Mouse (Mus musculus): ENCODE results near the gene F7. TPM values are rescaled to one million over a fixed set of nuclear protein-coding genes. Genes with fewer than 3 reads are reported as not detected.

F7 gene
- polyA plus RNA-seq, 1 experiment: 27.2 TPM

DNA sequence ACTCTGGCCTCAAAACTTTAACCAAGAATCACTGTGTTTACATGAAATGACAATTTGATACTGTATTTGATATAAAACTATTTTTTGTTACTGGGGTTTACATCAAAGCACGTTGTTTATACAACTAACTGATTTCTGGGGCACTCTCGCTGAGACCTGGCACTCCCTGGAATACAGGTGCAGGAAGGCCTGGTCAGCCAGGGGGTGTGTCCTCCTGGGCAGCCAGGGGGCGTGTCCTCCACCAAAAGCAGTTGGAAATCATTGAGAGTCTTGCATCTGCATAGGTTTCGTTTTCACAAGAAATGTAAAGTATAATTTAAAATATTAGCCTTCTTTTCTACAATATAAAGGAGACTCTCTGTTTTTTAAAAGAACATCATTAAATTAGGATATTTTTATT lies 6.3 kb upstream of the F7 start:
- 49% methylated on average over 4 of the region's 4 CpGs for WGBS
- no peak for DNase-seq
- TF ChIP-seq CTCF (IDR thresholded peaks at IDR 0.05; ENCODE audit: insufficient read depth, low read length) (no peak), POLR2A (IDR thresholded peaks at IDR 0.05; ENCODE audit: borderline replicate concordance, extremely low read depth, low read depth, low read length) (no peak)

DNA sequence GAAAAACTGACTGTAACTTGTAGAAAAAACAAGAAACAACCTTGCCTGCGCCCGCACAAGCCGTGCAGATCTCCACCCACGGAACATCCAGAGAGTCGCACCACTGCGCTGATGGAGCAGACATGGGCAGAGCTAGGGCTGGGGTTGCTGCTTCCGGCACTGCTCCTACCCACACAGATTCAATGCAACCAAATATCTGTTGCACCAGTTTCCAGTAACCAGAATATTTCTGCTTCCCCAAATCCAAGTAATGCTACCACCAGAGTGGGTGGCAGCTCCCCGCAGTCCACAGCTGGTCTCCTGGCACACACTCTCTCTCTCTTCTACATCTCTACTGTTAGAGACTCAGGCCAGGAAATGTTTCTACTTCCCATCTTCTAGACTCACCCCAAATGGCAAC lies 4.0 kb upstream of the F7 start:
- TF ChIP-seq CTCF (IDR thresholded peaks at IDR 0.05; ENCODE audit: insufficient read depth, low read length) (no peak), POLR2A (IDR thresholded peaks at IDR 0.05; ENCODE audit: borderline replicate concordance, extremely low read depth, low read depth, low read length) (no peak)
- 89% methylated on average over 8 of the region's 8 CpGs for WGBS
- peaks cover 6% of the 10 kb centered on the region for H3K4me1 ChIP-seq (ENCODE audit: control insufficient read depth, insufficient read depth, low read length)
- DNase-seq: no peak
- H3K4me3 ChIP-seq (replicated peaks; ENCODE audit: extremely low read depth, low read depth, low read length): no peak overlapping the region

More for the DNA sequence above, 6.3 kb upstream of the F7 start:
- Histone ChIP-seq H3K4me3 (replicated peaks; ENCODE audit: extremely low read depth, low read depth, low read length) (no peak overlapping the region), H3K4me1 (ENCODE audit: control insufficient read depth, insufficient read depth, low read length) (no peaks in the 10 kb centered on the region)

DNA sequence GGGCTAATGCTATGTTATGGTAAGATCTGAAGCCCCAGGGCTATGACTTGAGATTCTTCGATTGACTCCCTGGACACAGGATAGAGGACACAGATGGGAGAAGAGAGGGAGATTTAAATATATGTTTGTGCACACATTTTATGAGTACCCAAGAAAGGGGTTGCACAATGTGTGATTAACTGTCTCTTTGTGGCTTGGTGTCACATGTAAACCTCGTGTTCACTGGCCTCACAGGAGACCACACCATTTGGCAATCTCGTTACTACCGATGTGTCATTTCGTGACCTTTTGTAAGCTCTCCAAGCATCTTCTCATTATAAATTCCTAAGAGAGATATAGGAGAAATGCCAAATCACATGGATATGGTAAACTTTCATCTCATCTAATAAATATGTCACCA lies 1.8 kb downstream of the F7 start:
- peaks cover 6% of the 10 kb centered on the region for H3K4me1 ChIP-seq (ENCODE audit: control insufficient read depth, insufficient read depth, low read length)
- TF ChIP-seq CTCF (IDR thresholded peaks at IDR 0.05; ENCODE audit: insufficient read depth, low read length) (no peak), POLR2A (IDR thresholded peaks at IDR 0.05; ENCODE audit: borderline replicate concordance, extremely low read depth, low read depth, low read length) (no peak)
- DNase-seq: no peak
- 73% methylated on average over 5 of the region's 5 CpGs for WGBS
- no peak overlapping the region for H3K4me3 ChIP-seq (replicated peaks; ENCODE audit: extremely low read depth, low read depth, low read length)

DNA sequence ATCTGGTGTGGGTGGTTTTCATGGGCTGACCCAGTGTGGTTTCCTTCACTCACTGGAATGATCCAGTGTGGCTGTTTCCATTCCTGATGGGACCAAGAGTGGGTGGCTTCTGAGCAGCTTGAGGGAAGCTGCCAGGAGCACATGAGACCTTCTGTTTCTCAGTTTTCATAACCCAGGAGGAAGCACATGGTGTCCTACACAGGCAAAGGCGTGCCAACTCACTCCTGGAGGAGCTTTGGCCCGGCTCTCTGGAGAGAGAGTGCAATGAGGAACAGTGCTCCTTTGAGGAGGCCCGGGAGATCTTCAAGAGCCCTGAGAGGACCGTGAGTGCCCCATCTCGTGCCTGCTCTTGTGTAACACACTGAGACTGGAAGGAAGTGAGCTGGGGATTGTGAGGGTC lies 2.6 kb downstream of the F7 start:
- 23% methylated on average over 5 of the region's 5 CpGs for WGBS
- Histone ChIP-seq H3K4me3 (replicated peaks; ENCODE audit: extremely low read depth, low read depth, low read length) (no peak overlapping the region), H3K4me1 (ENCODE audit: control insufficient read depth, insufficient read depth, low read length) (peaks cover 6% of the 10 kb centered on the region)
- peak; percentile 60 for DNase-seq
- no peak for TF ChIP-seq CTCF (IDR thresholded peaks at IDR 0.05; ENCODE audit: insufficient read depth, low read length)
- no peak for TF ChIP-seq POLR2A (IDR thresholded peaks at IDR 0.05; ENCODE audit: borderline replicate concordance, extremely low read depth, low read depth, low read length)

DNA sequence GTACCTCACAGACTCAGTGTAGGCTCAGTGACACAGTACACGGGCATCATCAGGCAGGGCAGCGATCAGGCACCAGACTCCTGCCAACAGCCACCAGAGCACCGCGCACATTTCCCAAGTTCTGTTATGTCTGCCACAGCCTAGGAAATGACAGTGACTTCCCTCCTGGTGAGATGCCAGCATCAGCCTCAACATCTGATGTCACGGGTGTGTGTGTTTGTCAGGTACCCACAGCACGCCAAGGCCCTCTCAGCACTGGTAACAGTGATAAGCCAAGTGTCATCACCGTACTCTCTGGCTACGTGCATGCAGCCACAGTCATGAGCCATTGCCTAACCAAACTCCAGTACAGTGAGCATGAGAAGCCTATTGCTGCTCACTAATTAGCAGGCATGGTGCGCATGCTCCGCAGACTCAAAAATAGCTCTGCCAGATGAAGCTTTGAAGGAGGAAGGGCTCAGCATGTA lies 10.5 kb downstream of the F7 start:
- TF ChIP-seq CTCF (IDR thresholded peaks at IDR 0.05; ENCODE audit: insufficient read depth, low read length) (no peak), POLR2A (IDR thresholded peaks at IDR 0.05; ENCODE audit: borderline replicate concordance, extremely low read depth, low read depth, low read length) (no peak)
- no peak for DNase-seq

DNA sequence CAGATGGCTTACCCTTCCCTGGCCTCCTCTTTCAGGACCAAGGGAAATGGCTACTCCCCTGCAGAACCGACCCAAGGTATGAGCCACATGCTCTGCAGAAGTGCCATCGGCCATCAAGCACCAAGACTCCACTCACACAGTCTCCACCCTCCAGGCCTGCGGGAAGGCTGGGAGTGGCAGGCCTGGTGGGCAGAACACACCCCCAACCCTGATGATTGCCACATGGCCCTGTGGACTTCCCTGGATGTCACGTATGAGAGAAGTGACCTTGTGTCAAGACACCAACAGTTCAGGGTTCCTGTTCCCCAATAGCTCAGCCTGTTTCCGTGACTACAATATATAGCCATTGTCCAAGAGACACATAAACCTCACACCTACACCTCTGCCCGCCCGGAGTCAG lies 11.2 kb downstream of the F7 start, which contains the start of gene F10:
F10 (plus strand) TSS at position 294 of the 400 bp plus-strand sequence.
- no peak for DNase-seq
- 68% methylated on average over 7 of the region's 7 CpGs for WGBS
- Histone ChIP-seq H3K4me3 (replicated peaks; ENCODE audit: extremely low read depth, low read depth, low read length) (no peak within 1 kb of the TSS), H3K4me1 (ENCODE audit: control insufficient read depth, insufficient read depth, low read length) (no peaks in the 10 kb centered on the region)
- no peak for TF ChIP-seq CTCF (IDR thresholded peaks at IDR 0.05; ENCODE audit: insufficient read depth, low read length)
- TF ChIP-seq POLR2A (IDR thresholded peaks at IDR 0.05; ENCODE audit: borderline replicate concordance, extremely low read depth, low read depth, low read length): no peak

More for the DNA sequence above, 10.5 kb downstream of the F7 start:
- H3K4me3 ChIP-seq (replicated peaks; ENCODE audit: extremely low read depth, low read depth, low read length): no peak overlapping the region
- H3K4me1 ChIP-seq (ENCODE audit: control insufficient read depth, insufficient read depth, low read length): no peaks in the 10 kb centered on the region
- WGBS: 60% methylated on average over 10 of the region's 10 CpGs

DNA sequence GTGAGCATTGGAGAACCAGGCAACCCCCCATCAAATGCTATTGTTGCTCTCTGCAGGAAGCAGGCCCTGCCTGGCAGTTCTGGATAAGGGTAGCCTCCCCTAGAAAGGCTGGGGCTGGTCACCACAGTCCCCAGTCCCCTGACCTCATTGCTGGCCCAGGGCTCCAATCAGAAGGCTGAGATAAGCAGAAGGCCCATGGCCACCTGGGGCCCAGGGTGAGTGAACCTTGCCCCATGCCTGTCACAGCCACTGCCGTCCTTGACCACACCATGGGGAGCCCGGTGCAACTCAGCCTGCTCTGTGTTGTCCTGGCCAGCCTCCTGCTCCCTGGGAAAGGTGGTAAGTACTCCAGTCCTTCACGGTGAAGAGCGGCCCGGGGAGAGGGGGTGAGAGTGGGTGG lies 11.7 kb downstream of the F7 start:
- DNase-seq: no peak
- 38% methylated on average over 5 of the region's 5 CpGs for WGBS

DNA sequence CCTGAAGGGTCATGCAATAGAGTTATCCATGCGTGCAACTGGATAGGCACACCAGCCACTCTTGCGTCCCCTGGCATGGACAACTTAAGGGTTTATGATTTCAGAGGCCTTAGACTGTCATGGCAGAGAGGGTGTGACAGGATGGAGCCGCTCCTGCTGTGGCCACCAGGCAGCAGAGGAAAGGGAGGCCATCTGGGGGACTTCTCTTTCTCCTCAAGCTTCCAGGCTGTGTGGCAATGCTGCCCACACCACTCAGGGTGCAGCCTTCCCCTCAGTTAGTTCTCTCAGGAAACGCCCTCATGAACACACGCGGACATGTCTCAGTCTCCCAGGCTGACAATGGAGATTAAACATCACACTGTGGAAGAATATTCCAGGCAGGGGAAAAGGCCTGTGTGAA lies 13.2 kb downstream of the F7 start:
- H3K4me1 ChIP-seq (ENCODE audit: control insufficient read depth, insufficient read depth, low read length): no peaks in the 10 kb centered on the region
- whole genome bisulfite sequencing: 65% methylated on average over 6 of the region's 6 CpGs
- DNase-seq: no peak
- no peak overlapping the region for H3K4me3 ChIP-seq (replicated peaks; ENCODE audit: extremely low read depth, low read depth, low read length)
- TF ChIP-seq CTCF (IDR thresholded peaks at IDR 0.05; ENCODE audit: insufficient read depth, low read length) (no peak), POLR2A (IDR thresholded peaks at IDR 0.05; ENCODE audit: borderline replicate concordance, extremely low read depth, low read depth, low read length) (no peak)

More for the DNA sequence above, 11.7 kb downstream of the F7 start:
- no peak overlapping the region for H3K4me3 ChIP-seq (replicated peaks; ENCODE audit: extremely low read depth, low read depth, low read length)
- no peaks in the 10 kb centered on the region for H3K4me1 ChIP-seq (ENCODE audit: control insufficient read depth, insufficient read depth, low read length)
- no peak for TF ChIP-seq POLR2A (IDR thresholded peaks at IDR 0.05; ENCODE audit: borderline replicate concordance, extremely low read depth, low read depth, low read length)
- no peak for TF ChIP-seq CTCF (IDR thresholded peaks at IDR 0.05; ENCODE audit: insufficient read depth, low read length)

DNA sequence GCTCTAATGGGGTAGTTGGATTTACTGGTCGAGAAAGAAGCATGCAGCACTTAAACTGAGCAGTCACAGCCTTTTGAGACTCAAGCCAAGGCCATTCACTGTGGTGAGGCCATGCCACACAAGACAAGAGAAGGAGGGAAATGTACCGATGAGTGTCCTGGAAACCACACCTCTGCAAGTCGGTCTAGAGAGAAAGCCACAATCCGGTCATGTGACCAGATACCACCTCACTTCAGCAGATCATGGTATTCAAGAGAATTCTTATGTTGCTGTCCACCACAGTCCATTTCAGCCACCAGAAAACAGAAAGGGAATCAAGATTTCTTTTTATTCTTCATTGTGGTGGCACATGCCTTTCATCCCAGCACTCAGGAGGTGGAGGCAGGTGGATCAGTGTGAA lies 15.6 kb downstream of the F7 start:
- 74% methylated on average over 4 of the region's 4 CpGs for WGBS
- TF ChIP-seq CTCF (IDR thresholded peaks at IDR 0.05; ENCODE audit: insufficient read depth, low read length) (no peak), POLR2A (IDR thresholded peaks at IDR 0.05; ENCODE audit: borderline replicate concordance, extremely low read depth, low read depth, low read length) (no peak)
- Histone ChIP-seq H3K4me3 (replicated peaks; ENCODE audit: extremely low read depth, low read depth, low read length) (no peak overlapping the region), H3K4me1 (ENCODE audit: control insufficient read depth, insufficient read depth, low read length) (no peaks in the 10 kb centered on the region)
- DNase-seq: no peak

DNA sequence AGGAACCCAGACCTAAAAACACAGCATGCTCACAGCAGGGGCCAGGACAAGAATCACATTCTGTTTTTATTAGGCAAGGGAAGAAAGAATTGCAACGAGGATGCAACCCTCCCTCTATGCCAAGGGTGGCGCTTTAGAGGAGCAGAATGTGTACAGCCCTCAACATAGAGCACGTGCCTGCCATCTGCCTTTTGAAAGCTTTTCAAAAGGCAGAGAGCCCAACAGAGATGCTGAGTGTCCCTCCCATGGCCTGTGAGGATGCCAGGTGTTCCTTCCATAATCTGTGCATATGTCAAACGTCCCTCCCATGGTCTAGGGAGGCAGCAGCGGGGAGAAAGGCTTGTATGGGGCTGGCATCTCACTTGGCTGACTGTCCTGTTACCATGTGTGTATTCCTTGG lies 21.8 kb downstream of the F7 start:
- Histone ChIP-seq H3K4me1 (ENCODE audit: control insufficient read depth, insufficient read depth, low read length) (no peaks in the 10 kb centered on the region), H3K4me3 (replicated peaks; ENCODE audit: extremely low read depth, low read depth, low read length) (no peak overlapping the region)
- DNase-seq: no peak
- TF ChIP-seq CTCF (IDR thresholded peaks at IDR 0.05; ENCODE audit: insufficient read depth, low read length): no peak
- no peak for TF ChIP-seq POLR2A (IDR thresholded peaks at IDR 0.05; ENCODE audit: borderline replicate concordance, extremely low read depth, low read depth, low read length)
- WGBS: 53% methylated on average over 5 of the region's 5 CpGs

All from lung, adult 2 months (tissue).